Mouse (Mus musculus) heart, postnatal 25 days (tissue): ENCODE results near the gene Gcnt2. TPM values are rescaled to one million over a fixed set of nuclear protein-coding genes. Genes with fewer than 3 reads are reported as not detected.
"Not testable (repeated sequence)": the region's sequence is repeated elsewhere in the genome, so short reads cannot be mapped to it uniquely, and the experiment has no call there.

Experiments
- DNase-seq: peaks from one replicate; pipeline ENCODE4 v3.0.0; 2022; ENCODE audit warnings: low spot score
- intact Hi-C: fragments of 180-260 bp; cut with DNase I; formaldehyde crosslinking; loops from one replicate; pipeline ENCODE4 v1.15.1; 2025
- total RNA-seq, 2 experiments: library from RNA; stranded (reverse); gene quantifications; 2 replicates each; pipeline ENCODE4 v1.2.3; 2021

Gene Gcnt2
- total RNA-seq, 2 experiments from 2014 or later: 8.3 to 11.2 TPM

- no peak for DNase-seq
- intact Hi-C loops: loop anchor here (5.0 kb wide), 1 partner anchor 33 kb away; no protein-coding TSS in a partner anchor
These were observed 329 bp upstream of the Gcnt2 start for GRCm38 (mm10) chr13:40859225-40859624.

- intact Hi-C loops: no loop called here
- no peak for DNase-seq
These were observed 3.5 kb downstream of the Gcnt2 start for GRCm38 (mm10) chr13:40863006-40863405.

GRCm38 (mm10) chr13:40868844-40869587, 9.5 kb downstream of the Gcnt2 start:
- intact Hi-C loops: no loop called here
- no peak for DNase-seq

- DNase-seq: no peak
- intact Hi-C loops: no loop called here
These were observed 14.5 kb downstream of the Gcnt2 start for GRCm38 (mm10) chr13:40874021-40874420.

GRCm38 (mm10) chr13:40875415-40875814, 15.9 kb downstream of the Gcnt2 start:
- DNase-seq: no peak
- intact Hi-C loops: no loop called here

GRCm38 (mm10) chr13:40877589-40877988, 18.0 kb downstream of the Gcnt2 start:
- intact Hi-C loops: no loop called here
- DNase-seq: no peak

- intact Hi-C loops: no loop called here
- no peak for DNase-seq
These were observed 21.0 kb downstream of the Gcnt2 start for GRCm38 (mm10) chr13:40880557-40880956.

- no peak for DNase-seq
- intact Hi-C loops: no loop called here
These were observed 23.1 kb downstream of the Gcnt2 start for GRCm38 (mm10) chr13:40882606-40883005.

- no peak for DNase-seq
- intact Hi-C loops: no loop called here
These were observed 24.3 kb downstream of the Gcnt2 start for GRCm38 (mm10) chr13:40883903-40884302.

- DNase-seq: no peak
- intact Hi-C loops: loop anchor here (5.0 kb wide), 1 partner anchor 47 kb away; no protein-coding TSS in a partner anchor
These were observed 25.3 kb downstream of the Gcnt2 start for GRCm38 (mm10) chr13:40884878-40885277.

- DNase-seq: no peak
- intact Hi-C loops: loop anchor here (2.0 to 5.0 kb wide), 2 partner anchors 46 to 93 kb away; no protein-coding TSS in a partner anchor
These were observed 26.5 kb downstream of the Gcnt2 start for GRCm38 (mm10) chr13:40885935-40886642.

GRCm38 (mm10) chr13:40886643-40887381, 27.3 kb downstream of the Gcnt2 start:
- DNase-seq: no peak
- intact Hi-C loops: loop anchor here (2.0 to 5.0 kb wide), 2 partner anchors 45 to 92 kb away; no protein-coding TSS in a partner anchor

GRCm38 (mm10) chr13:40890595-40890994, 31.0 kb downstream of the Gcnt2 start:
- intact Hi-C loops: loop anchor here (5.0 kb wide), 1 partner anchor 33 kb away; the partner anchor contains the start of gene Gcnt2
- no peak for DNase-seq

- intact Hi-C loops: loop anchor here (5.0 kb wide), 1 partner anchor 34 kb away; the partner anchor contains the start of gene Gcnt2
- not testable (repeated sequence) for DNase-seq
These were observed 31.8 kb downstream of the Gcnt2 start for GRCm38 (mm10) chr13:40891369-40891768.

GRCm38 (mm10) chr13:40892043-40892442, 32.5 kb downstream of the Gcnt2 start:
- intact Hi-C loops: loop anchor here (5.0 kb wide), 1 partner anchor 35 kb away; the partner anchor contains the start of gene Gcnt2
- DNase-seq: no peak

- DNase-seq: no peak
- intact Hi-C loops: loop anchor here (5.0 kb wide), 1 partner anchor 35 kb away; the partner anchor contains the start of gene Gcnt2
These were observed 33.0 kb downstream of the Gcnt2 start for GRCm38 (mm10) chr13:40892547-40892946.

- intact Hi-C loops: loop anchor here (5.0 kb wide), 1 partner anchor 36 kb away; the partner anchor contains the start of gene Gcnt2
- no peak for DNase-seq
These were observed 34.0 kb downstream of the Gcnt2 start for GRCm38 (mm10) chr13:40893573-40893972.

GRCm38 (mm10) chr13:40898049-40898690, 38.6 kb downstream of the Gcnt2 start:
- intact Hi-C loops, DNase-seq: not testable (repeated sequence)

GRCm38 (mm10) chr13:40898698-40899097, 39.1 kb downstream of the Gcnt2 start:
- no peak for DNase-seq
- intact Hi-C loops: no loop called here
